Mouse (Mus musculus): ENCODE data around the gene Btbd9. TPM values are rescaled to one million over a fixed set of nuclear protein-coding genes. Genes with fewer than 3 reads are reported as not detected.

Btbd9 gene
- polyA plus RNA-seq, 1 experiment, result 31.2 TPM

DNA sequence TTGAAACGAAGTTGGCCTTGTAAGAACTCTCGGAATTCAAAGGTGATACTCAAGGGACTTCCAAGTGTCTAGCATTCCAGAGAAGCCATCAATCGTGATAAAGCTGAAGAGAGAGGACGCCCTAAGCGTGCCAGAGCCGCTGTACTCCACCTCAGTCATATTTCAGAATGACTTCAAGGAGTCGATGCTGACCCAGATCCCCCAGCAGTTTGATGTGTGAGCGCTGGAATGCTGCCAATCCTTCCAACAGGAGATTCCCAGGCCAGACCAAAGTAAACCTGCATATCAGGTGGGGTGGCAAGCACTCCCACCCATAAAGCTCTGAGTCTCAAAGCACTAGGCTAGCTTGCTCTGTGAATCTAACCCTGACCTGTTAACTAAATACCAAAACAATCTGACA, 105.5 kb downstream of the Btbd9 start:
- peaks cover 3% of the 10 kb centered on the region; the same call in 1 of the 2 replicates for H3K4me1 ChIP-seq (ENCODE audit: control insufficient read depth, insufficient read depth, insufficient read length, low read length)
- TF ChIP-seq CTCF (IDR thresholded peaks at IDR 0.05; ENCODE audit: extremely low read depth, insufficient read length, insufficient replicate concordance, low read depth, low read length), result no peak
- no peak overlapping the region for H3K4me3 ChIP-seq (ENCODE audit: low read depth, low read length)
- H3K27me3 ChIP-seq (ENCODE audit: control insufficient read depth, insufficient read depth, low read length), result no peaks in the 10 kb centered on the region
- peaks cover 2% of the 10 kb centered on the region; the same call in 1 of the 2 replicates for H3K36me3 ChIP-seq (ENCODE audit: control insufficient read depth, insufficient read depth, low read length)
- H3K27ac ChIP-seq (ENCODE audit: insufficient read depth, low read depth, low read length), result no peak overlapping the region
- WGBS, result 63% methylated on average over 8 of the region's 8 CpGs

DNA sequence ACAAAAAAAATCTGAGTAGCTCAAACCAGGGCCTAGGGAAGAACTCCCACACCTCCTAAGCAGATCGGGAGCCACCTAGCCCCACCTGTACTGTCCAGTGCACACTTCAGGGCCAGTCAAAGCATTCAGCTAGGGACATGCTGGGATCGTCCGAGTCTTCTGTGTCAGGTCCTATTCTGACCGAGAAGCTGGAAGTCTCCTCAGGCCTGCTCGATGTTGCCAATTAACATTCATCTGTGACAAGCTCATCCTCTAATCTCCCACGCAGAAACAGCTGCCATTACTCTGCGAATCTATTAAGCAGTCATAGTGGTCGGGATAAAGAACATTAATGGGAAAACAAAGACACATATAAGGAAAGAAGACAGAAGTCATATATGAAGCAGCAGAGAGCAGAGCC, 106.0 kb downstream of the Btbd9 start:
- 84% methylated on average over 8 of the region's 8 CpGs for WGBS
- no peak overlapping the region for H3K27ac ChIP-seq (ENCODE audit: insufficient read depth, low read depth, low read length)

DNA sequence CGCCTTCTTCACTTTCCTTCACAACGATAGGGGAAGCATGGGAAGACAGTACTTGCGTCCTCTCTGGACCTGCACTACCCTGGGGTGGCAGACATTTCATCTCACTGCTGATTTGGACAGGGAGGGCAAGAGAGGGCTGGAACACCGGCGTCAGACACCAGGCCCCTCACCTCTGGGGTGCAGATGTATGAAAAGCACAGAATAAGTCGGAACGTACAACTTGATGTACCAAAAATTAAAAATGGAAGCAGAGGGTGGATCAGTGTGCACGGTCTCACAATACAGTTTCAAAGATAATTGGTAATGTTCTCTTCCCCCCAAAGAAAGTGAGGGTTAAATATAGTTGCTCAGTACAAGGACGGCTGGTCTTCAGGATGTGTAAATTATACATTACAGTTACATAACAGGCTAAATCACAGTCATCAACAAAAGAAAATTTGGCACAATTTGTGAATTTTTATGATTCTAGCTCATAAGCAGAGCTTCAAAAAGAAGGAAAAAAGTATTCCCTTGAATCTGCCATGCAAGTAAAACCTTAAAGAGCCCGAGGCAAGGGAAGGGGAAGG, 106.7 kb downstream of the Btbd9 start:
- H3K27ac ChIP-seq (ENCODE audit: insufficient read depth, low read depth, low read length), result no peak overlapping the region
- peaks cover 3% of the 10 kb centered on the region; the same call in 1 of the 2 replicates for H3K4me1 ChIP-seq (ENCODE audit: control insufficient read depth, insufficient read depth, insufficient read length, low read length)
- TF ChIP-seq POLR2A (IDR thresholded peaks at IDR 0.05; ENCODE audit: low read depth, low read length), result no peak
- TF ChIP-seq CTCF (IDR thresholded peaks at IDR 0.05; ENCODE audit: extremely low read depth, insufficient read length, insufficient replicate concordance, low read depth, low read length), result no peak
- no peak overlapping the region for H3K4me3 ChIP-seq (ENCODE audit: low read depth, low read length)
- no peaks in the 10 kb centered on the region for H3K27me3 ChIP-seq (ENCODE audit: control insufficient read depth, insufficient read depth, low read length)
- WGBS, result 91% methylated on average over 10 of the region's 10 CpGs
- H3K36me3 ChIP-seq (ENCODE audit: control insufficient read depth, insufficient read depth, low read length), result peaks cover 2% of the 10 kb centered on the region; the same call in 1 of the 2 replicates

More for the DNA sequence above, 106.0 kb downstream of the Btbd9 start:
- TF ChIP-seq CTCF (IDR thresholded peaks at IDR 0.05; ENCODE audit: extremely low read depth, insufficient read length, insufficient replicate concordance, low read depth, low read length) (no peak), POLR2A (IDR thresholded peaks at IDR 0.05; ENCODE audit: low read depth, low read length) (no peak)
- H3K4me1 ChIP-seq (ENCODE audit: control insufficient read depth, insufficient read depth, insufficient read length, low read length), result peaks cover 3% of the 10 kb centered on the region; the same call in 1 of the 2 replicates
- no peak overlapping the region for H3K4me3 ChIP-seq (ENCODE audit: low read depth, low read length)
- peaks cover 2% of the 10 kb centered on the region; the same call in 1 of the 2 replicates for H3K36me3 ChIP-seq (ENCODE audit: control insufficient read depth, insufficient read depth, low read length)
- no peaks in the 10 kb centered on the region for H3K27me3 ChIP-seq (ENCODE audit: control insufficient read depth, insufficient read depth, low read length)

DNA sequence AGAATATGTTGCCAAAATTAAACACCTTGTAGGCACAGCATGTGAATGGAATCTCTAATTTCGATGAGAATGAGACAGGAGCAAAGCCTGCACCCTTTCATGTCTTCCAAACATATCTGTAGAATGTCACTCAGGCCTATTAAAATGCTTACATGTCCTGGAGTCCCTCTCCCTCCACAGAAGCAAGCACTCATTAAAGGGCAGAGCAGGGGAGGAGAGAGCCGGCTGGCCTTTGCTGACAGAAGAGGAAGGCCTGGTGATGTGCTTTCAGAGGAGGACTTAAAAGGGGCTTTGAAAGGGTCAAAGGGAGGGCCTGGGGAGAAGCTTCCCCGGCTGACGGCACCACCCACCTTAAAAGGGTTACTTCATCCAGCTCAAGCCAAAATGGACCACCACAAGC, 107.9 kb downstream of the Btbd9 start:
- Histone ChIP-seq H3K27me3 (ENCODE audit: control insufficient read depth, insufficient read depth, low read length) (no peaks in the 10 kb centered on the region), H3K4me1 (ENCODE audit: control insufficient read depth, insufficient read depth, insufficient read length, low read length) (peaks cover 3% of the 10 kb centered on the region; the same call in 1 of the 2 replicates), H3K27ac (ENCODE audit: insufficient read depth, low read depth, low read length) (no peak overlapping the region), H3K4me3 (ENCODE audit: low read depth, low read length) (no peak overlapping the region), H3K36me3 (ENCODE audit: control insufficient read depth, insufficient read depth, low read length) (peaks cover 2% of the 10 kb centered on the region; the same call in 1 of the 2 replicates)
- no peak for TF ChIP-seq CTCF (IDR thresholded peaks at IDR 0.05; ENCODE audit: extremely low read depth, insufficient read length, insufficient replicate concordance, low read depth, low read length)
- TF ChIP-seq POLR2A (IDR thresholded peaks at IDR 0.05; ENCODE audit: low read depth, low read length), result no peak
- 80% methylated on average over 4 of the region's 4 CpGs for WGBS

DNA sequence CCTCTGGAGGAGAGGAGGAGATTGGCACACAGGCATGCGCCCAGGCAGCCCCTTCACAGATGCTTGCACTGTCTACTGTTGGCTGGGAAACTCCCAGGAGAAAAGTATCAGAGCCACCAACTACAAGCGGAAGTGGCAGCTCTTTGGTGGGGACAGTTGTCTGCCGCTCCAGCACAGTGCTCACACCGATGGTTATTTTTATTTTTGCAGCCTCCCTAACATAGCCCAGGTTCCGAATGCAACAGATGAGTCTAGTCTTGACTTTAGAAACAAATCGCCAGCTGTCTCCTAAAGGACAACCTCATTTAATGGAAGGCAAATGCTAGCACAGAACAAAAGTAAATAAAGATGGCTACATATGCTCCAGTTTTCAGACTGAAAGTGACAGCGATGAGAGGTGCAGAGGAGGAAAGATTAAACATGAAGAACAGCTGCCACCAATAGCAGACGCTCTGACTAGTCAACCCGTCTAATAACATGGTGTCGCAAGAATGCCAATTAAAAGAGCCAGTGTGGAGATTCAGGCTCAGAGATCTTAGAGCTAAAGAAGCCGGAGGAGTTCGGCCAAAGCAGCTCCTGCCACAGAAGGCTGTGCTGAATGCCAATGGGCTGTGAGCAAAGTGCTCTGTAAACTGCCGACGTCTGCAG, 108.6 kb downstream of the Btbd9 start:
- WGBS, result 78% methylated on average over 14 of the region's 14 CpGs
- Histone ChIP-seq H3K4me1 (ENCODE audit: control insufficient read depth, insufficient read depth, insufficient read length, low read length) (peaks cover 3% of the 10 kb centered on the region; the same call in 1 of the 2 replicates), H3K27me3 (ENCODE audit: control insufficient read depth, insufficient read depth, low read length) (no peaks in the 10 kb centered on the region), H3K4me3 (ENCODE audit: low read depth, low read length) (no peak overlapping the region), H3K36me3 (ENCODE audit: control insufficient read depth, insufficient read depth, low read length) (peaks cover 5% of the 10 kb centered on the region), H3K27ac (ENCODE audit: insufficient read depth, low read depth, low read length) (no peak overlapping the region)
- TF ChIP-seq CTCF (IDR thresholded peaks at IDR 0.05; ENCODE audit: extremely low read depth, insufficient read length, insufficient replicate concordance, low read depth, low read length) (no peak), POLR2A (IDR thresholded peaks at IDR 0.05; ENCODE audit: low read depth, low read length) (no peak)

DNA sequence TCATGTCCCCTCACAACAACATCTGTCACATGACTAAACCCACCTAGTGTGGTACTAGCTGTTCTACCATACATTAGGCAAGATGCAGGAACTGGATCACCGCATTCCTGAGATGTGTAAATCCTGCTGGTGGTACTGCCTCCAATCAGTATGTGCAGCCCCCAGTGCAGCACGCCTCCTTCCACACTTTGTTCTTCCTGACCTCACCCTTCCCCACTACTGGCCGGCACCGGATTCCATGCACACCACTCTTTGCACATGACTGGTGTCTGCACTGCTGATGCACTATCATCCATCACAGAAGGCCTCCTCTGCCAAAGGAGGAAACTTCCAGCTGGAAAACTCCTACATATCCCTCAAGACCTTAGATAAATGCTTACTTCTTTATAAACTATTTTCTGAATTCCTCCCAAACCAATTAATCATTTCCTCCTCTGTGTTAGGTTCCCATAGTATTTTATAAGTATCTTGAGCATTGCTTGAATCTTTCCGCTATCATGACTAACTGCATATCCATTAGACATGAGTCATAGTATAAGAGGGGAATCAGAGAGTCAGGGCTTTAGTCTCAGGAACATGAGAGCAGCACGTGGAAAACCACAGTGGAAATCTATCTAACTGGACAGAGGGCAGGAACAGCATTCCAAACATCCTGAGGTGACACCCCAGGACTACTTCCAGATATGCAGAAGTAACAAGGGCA, 111.1 kb downstream of the Btbd9 start:
- WGBS, result 83% methylated on average over 6 of the region's 6 CpGs
- Histone ChIP-seq H3K36me3 (ENCODE audit: control insufficient read depth, insufficient read depth, low read length) (peaks cover 3% of the 10 kb centered on the region), H3K27me3 (ENCODE audit: control insufficient read depth, insufficient read depth, low read length) (no peaks in the 10 kb centered on the region)

DNA sequence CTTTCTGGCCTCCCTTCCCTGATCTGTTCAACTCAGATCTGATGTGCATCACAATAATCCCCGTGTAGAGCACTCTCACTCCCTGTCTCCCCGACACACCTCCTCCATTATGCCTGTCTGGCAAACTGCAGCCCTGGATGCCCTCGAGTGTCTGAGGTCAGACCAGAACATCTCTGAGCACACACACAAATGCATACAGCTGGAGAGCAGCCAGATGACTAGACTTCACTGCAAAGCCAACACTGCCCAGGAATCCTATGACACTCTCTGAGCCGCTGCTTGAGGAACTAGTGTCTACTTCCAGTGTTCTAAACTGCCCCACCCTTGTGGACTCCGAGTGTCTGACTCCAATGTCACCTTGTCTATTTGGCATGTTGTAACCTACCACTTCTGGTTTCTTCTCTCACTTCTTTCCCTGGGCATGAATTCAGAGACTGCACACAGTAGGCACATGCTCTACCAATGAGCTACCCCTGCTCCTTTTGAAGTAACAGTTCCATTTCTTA, 112.0 kb downstream of the Btbd9 start:
- Histone ChIP-seq H3K4me1 (ENCODE audit: control insufficient read depth, insufficient read depth, insufficient read length, low read length) (no peaks in the 10 kb centered on the region), H3K27me3 (ENCODE audit: control insufficient read depth, insufficient read depth, low read length) (no peaks in the 10 kb centered on the region), H3K36me3 (ENCODE audit: control insufficient read depth, insufficient read depth, low read length) (peaks cover 2% of the 10 kb centered on the region; the same call in 1 of the 2 replicates), H3K27ac (ENCODE audit: insufficient read depth, low read depth, low read length) (no peak overlapping the region), H3K4me3 (ENCODE audit: low read depth, low read length) (no peak overlapping the region)
- TF ChIP-seq POLR2A (IDR thresholded peaks at IDR 0.05; ENCODE audit: low read depth, low read length) (no peak), CTCF (IDR thresholded peaks at IDR 0.05; ENCODE audit: extremely low read depth, insufficient read length, insufficient replicate concordance, low read depth, low read length) (no peak)
- 41% methylated on average over 5 of the region's 5 CpGs for WGBS

More for the DNA sequence above, 111.1 kb downstream of the Btbd9 start:
- H3K27ac ChIP-seq (ENCODE audit: insufficient read depth, low read depth, low read length), result no peak overlapping the region
- no peaks in the 10 kb centered on the region for H3K4me1 ChIP-seq (ENCODE audit: control insufficient read depth, insufficient read depth, insufficient read length, low read length)
- TF ChIP-seq CTCF (IDR thresholded peaks at IDR 0.05; ENCODE audit: extremely low read depth, insufficient read length, insufficient replicate concordance, low read depth, low read length) (no peak), POLR2A (IDR thresholded peaks at IDR 0.05; ENCODE audit: low read depth, low read length) (no peak)
- no peak overlapping the region for H3K4me3 ChIP-seq (ENCODE audit: low read depth, low read length)

Data from small intestine, adult 2 months (tissue).